Mouse (Mus musculus) spleen, adult 2 months (tissue): Measurements from ENCODE around the gene Efhd2.

Experiments
- CTCF ChIP-seq: fragments of 200-500 bp; IDR thresholded peaks from 2 replicates; pipeline ENCODE4 v1.5.1; 2011; ENCODE audit warnings: mild to moderate bottlenecking, inconsistent platforms; ENCODE audit not compliant: insufficient read depth, insufficient read length, insufficient replicate concordance; ENCODE audit errors: extremely low read depth
- POLR2A ChIP-seq: fragments of 200-500 bp; IDR thresholded peaks from 2 replicates; pipeline ENCODE4 v1.6.1; 2011; ENCODE audit warnings: low read depth, low read length, inconsistent platforms

GRCm38 (mm10) chr4:141870666-141871332 lies 3.9 kb downstream of the Efhd2 start:
- no peak for TF ChIP-seq CTCF
- TF ChIP-seq POLR2A = no peak
